Mouse (Mus musculus): ENCODE results near the gene Uck1.

Gene Uck1

DNA sequence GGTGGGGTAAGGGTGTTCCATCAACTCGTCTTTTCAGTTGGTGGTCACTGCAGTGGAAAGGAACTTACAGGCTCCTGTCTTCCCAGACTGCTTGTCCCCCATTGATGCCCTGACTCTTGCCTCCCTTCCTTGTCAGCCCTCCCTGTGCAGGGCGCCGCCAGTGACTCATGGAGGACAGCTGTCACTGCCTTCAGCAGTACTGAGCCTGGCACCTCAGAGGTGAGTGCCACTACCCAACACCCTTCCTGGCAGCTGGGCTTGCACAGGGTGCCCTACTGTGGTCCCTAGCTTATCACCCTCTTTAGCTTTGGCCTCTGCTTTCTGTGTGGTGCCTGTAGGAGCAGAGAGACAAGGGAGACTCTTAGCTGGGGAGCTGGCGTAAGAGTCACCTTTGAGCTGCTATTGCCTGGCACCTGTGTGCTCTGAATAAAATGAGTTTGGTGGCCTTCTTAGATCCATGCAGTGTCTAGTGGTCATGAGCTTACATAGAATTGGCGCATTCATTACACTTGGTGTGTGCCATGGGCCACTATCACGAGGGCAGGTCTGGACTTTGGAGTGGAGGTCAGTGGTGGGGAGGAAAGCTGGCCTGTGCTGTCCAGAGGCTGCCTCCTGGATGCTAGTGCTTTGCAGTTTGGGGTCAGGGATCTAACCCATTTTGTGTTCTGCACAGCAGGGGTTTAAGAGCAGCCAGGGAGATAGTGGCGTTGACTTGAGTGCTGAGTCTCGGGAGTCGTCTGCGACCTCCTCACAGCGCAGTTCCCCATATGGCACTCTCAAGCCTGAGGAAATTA lies 41.2 kb downstream of the Uck1 start:
- DNase-seq (ENCODE audit: low spot score in 2 of 2) = no peak

DNA sequence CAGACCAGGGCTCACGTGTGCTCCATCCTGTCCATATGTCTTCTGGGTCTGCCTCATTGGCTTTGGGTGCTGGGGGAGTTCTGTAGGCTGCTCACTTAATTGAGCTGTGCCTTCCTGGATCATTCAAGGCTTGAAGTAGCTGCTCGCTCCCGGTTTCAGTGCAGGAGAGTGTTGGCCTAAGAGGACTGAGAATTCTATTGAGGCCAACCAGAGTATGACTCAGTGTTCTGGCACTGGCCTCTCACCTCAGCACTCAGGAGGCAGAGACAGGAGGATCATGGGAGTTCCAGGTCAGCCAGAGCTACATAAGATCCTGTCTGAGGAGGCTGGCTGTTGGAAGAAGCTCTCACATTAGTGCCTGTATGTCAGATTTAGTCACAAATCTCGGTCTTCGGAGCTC lies 41.8 kb downstream of the Uck1 start:
- DNase-seq (ENCODE audit: low spot score in 2 of 2) = no peak

DNA sequence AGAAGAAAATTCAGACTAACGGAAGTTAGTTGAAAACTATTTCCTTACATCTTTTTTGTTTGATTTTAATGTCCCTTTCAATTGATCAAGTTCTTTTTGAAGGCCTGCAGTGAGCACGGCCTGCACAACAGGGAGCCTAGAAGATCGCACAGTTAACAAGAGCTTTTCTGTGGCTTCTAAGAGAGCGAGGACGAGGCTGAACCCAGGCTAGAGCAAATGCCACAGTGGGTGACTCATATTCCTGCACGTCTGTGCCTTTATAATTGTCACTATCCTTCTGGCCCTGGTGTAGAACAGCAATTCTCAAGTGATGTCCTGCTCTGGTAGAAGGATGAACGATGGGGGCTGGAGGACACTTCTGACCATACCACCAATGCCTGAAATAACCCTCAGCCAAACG lies 42.3 kb downstream of the Uck1 start:
- no peak for DNase-seq (ENCODE audit: low spot score in 2 of 2)

DNA sequence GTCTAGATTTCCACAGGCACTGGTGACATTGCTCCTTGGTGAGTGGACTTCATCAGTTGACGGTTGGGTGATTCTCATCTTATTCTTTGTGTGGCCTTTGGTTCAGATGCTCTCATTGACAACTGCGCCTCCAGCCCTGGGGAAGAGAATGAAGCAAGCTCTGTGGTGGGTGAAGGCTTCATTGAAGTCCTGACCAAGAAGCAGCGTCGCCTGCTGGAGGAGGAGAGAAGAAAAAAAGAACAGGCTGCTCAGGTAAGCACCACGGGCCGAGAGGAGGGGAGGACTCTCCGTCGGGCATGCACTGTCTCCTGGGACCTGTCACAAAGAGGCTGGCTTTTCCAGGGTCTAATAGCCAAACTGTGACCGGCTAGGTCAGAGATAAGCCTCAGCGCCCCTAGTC lies 43.5 kb downstream of the Uck1 start:
- no peak for DNase-seq (ENCODE audit: low spot score in 2 of 2)

DNA sequence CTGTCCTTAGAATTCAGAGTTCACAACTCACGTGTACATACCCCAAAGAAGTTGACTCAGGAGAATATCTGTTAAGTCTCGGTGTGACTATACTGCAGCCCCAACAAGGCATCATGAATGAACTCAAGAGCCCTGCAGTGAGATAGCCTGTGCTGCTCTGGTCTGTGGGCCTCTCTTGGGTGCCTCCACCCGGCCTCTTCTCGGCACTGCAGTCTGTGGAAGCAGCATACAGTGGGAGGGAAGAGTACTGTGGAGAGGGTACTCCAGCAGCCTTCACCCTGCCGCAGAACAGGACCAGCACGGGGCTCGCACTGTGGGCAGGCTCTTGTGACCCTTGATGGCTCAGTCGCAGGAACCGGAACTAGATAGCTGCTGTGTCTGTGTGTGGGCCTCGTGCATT lies 44.4 kb downstream of the Uck1 start:
- no peak for DNase-seq (ENCODE audit: low spot score in 2 of 2)

DNA sequence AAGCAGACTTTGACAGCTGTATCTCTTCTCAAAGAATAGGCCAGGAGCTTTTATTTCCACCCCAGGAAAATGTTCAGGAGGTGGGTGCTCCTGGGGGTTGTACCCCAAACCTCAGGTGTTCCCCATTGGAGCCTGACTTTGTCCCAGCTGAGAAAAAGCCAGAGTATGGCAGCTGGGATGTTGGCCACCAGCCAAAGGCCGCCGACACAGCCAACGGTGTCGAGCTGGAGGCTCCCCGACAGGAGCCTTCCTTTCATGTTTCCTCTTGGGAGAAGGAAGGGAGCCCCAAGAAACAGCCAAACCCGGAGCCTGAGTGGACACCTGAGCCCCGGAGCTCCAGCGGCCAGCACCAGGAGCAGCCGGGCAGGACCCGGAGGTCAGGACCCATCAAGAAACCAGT lies 47.0 kb downstream of the Uck1 start:
- no peak for DNase-seq (ENCODE audit: low spot score in 2 of 2)

DNA sequence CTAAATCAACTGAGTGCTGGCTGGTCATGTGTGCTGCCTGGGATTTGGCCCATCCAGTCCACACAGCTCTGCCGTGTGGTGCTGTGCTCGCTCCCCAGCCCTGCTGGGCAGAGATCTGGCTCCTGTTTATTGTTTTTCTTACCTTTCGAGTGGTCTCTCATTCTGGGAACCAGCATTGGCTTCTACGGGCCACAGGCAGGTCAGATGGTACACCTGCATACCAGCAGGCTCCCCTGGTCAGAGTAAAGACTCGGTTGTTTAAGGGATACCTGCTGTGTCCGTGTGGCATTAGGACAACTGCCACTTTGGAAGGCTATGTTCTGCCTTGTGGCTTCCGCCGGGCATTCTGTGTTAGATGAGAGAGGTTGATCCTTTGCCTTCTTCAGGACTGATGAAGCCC lies 48.3 kb downstream of the Uck1 start:
- no peak for DNase-seq (ENCODE audit: low spot score in 2 of 2)

DNA sequence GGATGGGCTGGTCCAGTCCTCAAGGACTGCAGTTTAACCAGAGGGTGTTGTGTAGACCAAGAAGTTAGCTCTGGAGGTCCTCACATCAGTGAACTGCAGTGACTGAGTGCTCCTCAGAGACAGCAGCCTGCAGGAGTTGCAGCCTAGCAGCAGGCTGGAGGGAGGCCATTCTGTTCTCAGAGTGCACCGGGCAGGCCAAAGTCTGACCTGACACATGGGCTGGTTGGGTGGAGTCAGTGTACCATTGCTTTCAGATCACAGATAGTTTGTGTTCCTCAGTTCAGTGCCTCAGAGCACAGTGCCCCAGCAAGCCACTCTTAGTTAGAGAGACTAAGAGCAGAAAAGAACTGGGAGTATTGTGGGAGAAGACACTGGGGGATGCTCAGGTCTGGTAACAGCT lies 52.3 kb downstream of the Uck1 start:
- no peak for DNase-seq (ENCODE audit: low spot score in 2 of 2)

Data from thymus, postnatal 10 days (tissue).